Comparison of ENCODE assay signal across 15 mouse cellular contexts in genomic region chr3:127260786-127261166, GRCm38 (mm10).
DNase-seq lines count a peak whose midpoint lies in the region; ATAC-seq lines count a peak whose summit lies in the region.
"Had no signal": no experiment of that assay in that cellular context is flagged by ENCODE, and none has a peak within 500 bp of the region (broad histone marks: within the 10 kb centered on the region; RNA-seq: fewer than 3 reads in every experiment).

No protein-coding gene starts in this region.

- no peak overlapping the region for H3K9ac ChIP-seq in midbrain, embryonic 12.5 days (replicated peaks)
- no peak overlapping the region for H3K9ac ChIP-seq in midbrain, embryonic 11.5 days (ENCODE audit: low read length)
- no peak overlapping the region for H3K9ac ChIP-seq in midbrain, embryonic 14.5 days (replicated peaks; ENCODE audit: low read length)
- H3K9ac ChIP-seq: heart, embryonic 12.5 days; intestine, embryonic 15.5 days had no signal

- H3K4me2 ChIP-seq in midbrain, embryonic 12.5 days (replicated peaks) = 0 out of 2 replicates have a peak overlapping the region, but pooled peaks have one; percentile 0
- H3K4me2 ChIP-seq in midbrain, embryonic 11.5 days = no peak overlapping the region
- H3K4me2 ChIP-seq in midbrain, embryonic 14.5 days (ENCODE audit: low read length) = peak overlapping the region; percentile 13
- H3K4me2 ChIP-seq: heart, embryonic 12.5 days; intestine, embryonic 15.5 days had no signal

- H3K4me3 ChIP-seq in midbrain, embryonic 12.5 days = no peak overlapping the region
- H3K4me3 ChIP-seq in midbrain, embryonic 11.5 days (ENCODE audit: low read depth, low read length) = no peak overlapping the region
- H3K4me3 ChIP-seq in midbrain, embryonic 14.5 days (replicated peaks; ENCODE audit: low read depth, low read length) = no peak overlapping the region
- H3K4me3 ChIP-seq: forebrain, embryonic 10.5 days; heart, embryonic 12.5 days; intestine, embryonic 15.5 days had no signal

- no peaks in the 10 kb centered on the region for H3K36me3 ChIP-seq in midbrain, embryonic 12.5 days
- no peaks in the 10 kb centered on the region for H3K36me3 ChIP-seq in midbrain, embryonic 11.5 days (ENCODE audit: control insufficient read depth, insufficient read depth, low read length)
- H3K36me3 ChIP-seq in midbrain, embryonic 14.5 days (ENCODE audit: control insufficient read depth, insufficient read depth, low read length) = no peaks in the 10 kb centered on the region
- H3K36me3 ChIP-seq: forebrain, embryonic 10.5 days; heart, embryonic 12.5 days; intestine, embryonic 15.5 days had no signal

- H3K27ac ChIP-seq in midbrain, embryonic 12.5 days (replicated peaks) = peak overlapping the region; percentile 67
- H3K27ac ChIP-seq in midbrain, embryonic 11.5 days (ENCODE audit: low read depth, low read length) = no peak overlapping the region
- H3K27ac ChIP-seq in midbrain, embryonic 14.5 days (replicated peaks; ENCODE audit: low read depth, low read length) = peak overlapping the region; percentile 76
- H3K27ac ChIP-seq: intestine, embryonic 15.5 days had no signal

- peaks cover 36% of the 10 kb centered on the region for H3K4me1 ChIP-seq in midbrain, embryonic 12.5 days
- peaks cover 11% of the 10 kb centered on the region for H3K4me1 ChIP-seq in midbrain, embryonic 11.5 days (ENCODE audit: control insufficient read depth, insufficient read depth, low read length)
- peaks cover 28% of the 10 kb centered on the region for H3K4me1 ChIP-seq in midbrain, embryonic 14.5 days (ENCODE audit: control insufficient read depth, insufficient read depth, low read length)
- H3K4me1 ChIP-seq: intestine, embryonic 15.5 days had no signal

- H3K27me3 ChIP-seq in midbrain, embryonic 12.5 days = no peaks in the 10 kb centered on the region
- no peaks in the 10 kb centered on the region for H3K27me3 ChIP-seq in midbrain, embryonic 11.5 days (ENCODE audit: control insufficient read depth, insufficient read depth, low read length)
- H3K27me3 ChIP-seq in midbrain, embryonic 14.5 days (ENCODE audit: control insufficient read depth, insufficient read depth, low read length) = no peaks in the 10 kb centered on the region
- H3K27me3 ChIP-seq: heart, embryonic 12.5 days; intestine, embryonic 15.5 days had no signal

- peak; percentile 55 for DNase-seq in heart, adult 11 months
- DNase-seq in heart, adult 9 months (ENCODE audit: low spot score in 2 of 2) = no peak
- no peak for DNase-seq in midbrain, embryonic 11.5 days (ENCODE audit: low spot score, missing footprints)
- peak; percentile 54 for DNase-seq in midbrain, embryonic 14.5 days
- DNase-seq in retina, postnatal 1 day = peak; percentile 59
- no peak for DNase-seq in adipocyte (ENCODE audit: low spot score)
- DNase-seq: gastrocnemius, postnatal 36 days; heart, postnatal 36 days; kidney, postnatal 4 days; lung, adult 18-20 months; right cerebral cortex, postnatal 25 days had no signal

- no peaks in the 10 kb centered on the region for H3K9me3 ChIP-seq in midbrain, embryonic 12.5 days
- H3K9me3 ChIP-seq in midbrain, embryonic 11.5 days (ENCODE audit: control insufficient read depth, low read length) = no peaks in the 10 kb centered on the region
- H3K9me3 ChIP-seq in midbrain, embryonic 14.5 days (ENCODE audit: control insufficient read depth, low read length) = no peaks in the 10 kb centered on the region
- H3K9me3 ChIP-seq: forebrain, embryonic 10.5 days; heart, embryonic 12.5 days; intestine, embryonic 15.5 days had no signal

- ATAC-seq in midbrain, embryonic 12.5 days (ENCODE audit: low FRiP score, low read depth) = no peak
- ATAC-seq in midbrain, embryonic 11.5 days (ENCODE audit: low FRiP score) = no peak
- ATAC-seq in midbrain, embryonic 14.5 days (ENCODE audit: low FRiP score, low TSS enrichment) = no peak
- ATAC-seq: intestine, embryonic 15.5 days had no signal

- WGBS in midbrain, embryonic 12.5 days = 70% methylated on average over 7 of the region's 7 CpGs
- 61% methylated on average over 7 of the region's 7 CpGs for WGBS in midbrain, embryonic 11.5 days
- WGBS in midbrain, embryonic 14.5 days = 49% methylated on average over 7 of the region's 7 CpGs

Comparison
In these comparisons a context has a peak if more than half of its experiments do, and no peak if none do; other contexts are left out.
1. DNase-seq: peak in heart, adult 11 months (single experiment), midbrain, embryonic 14.5 days (single experiment) and retina, postnatal 1 day (single experiment); none in heart, adult 9 months (0 of 2), midbrain, embryonic 11.5 days (single experiment) and adipocyte (single experiment).